Mouse (Mus musculus) frontal cortex, adult 2 months (tissue): ENCODE data around the gene Gtf2h5. TPM values are rescaled to one million over a fixed set of nuclear protein-coding genes. Genes with fewer than 3 reads are reported as not detected.

Source experiments
- DNase-seq, 2 experiments: peaks; one replicate each; pipeline ENCODE4 v3.0.0; 2022; ENCODE audit warnings: low spot score in 1 of 2; ENCODE audit errors: extremely low spot score in 1 of 2
- polyA plus RNA-seq: library from polyadenylated mRNA; depleted of rRNA; stranded (reverse); fragments of >200 nt; gene quantifications from 2 replicates; pipeline ENCODE4 v1.2.3, GENCODE M21; 2012; rRNA removed

The Gtf2h5 gene
- polyA plus RNA-seq: 78.0 and 84.1 TPM in 2 replicates

DNA sequence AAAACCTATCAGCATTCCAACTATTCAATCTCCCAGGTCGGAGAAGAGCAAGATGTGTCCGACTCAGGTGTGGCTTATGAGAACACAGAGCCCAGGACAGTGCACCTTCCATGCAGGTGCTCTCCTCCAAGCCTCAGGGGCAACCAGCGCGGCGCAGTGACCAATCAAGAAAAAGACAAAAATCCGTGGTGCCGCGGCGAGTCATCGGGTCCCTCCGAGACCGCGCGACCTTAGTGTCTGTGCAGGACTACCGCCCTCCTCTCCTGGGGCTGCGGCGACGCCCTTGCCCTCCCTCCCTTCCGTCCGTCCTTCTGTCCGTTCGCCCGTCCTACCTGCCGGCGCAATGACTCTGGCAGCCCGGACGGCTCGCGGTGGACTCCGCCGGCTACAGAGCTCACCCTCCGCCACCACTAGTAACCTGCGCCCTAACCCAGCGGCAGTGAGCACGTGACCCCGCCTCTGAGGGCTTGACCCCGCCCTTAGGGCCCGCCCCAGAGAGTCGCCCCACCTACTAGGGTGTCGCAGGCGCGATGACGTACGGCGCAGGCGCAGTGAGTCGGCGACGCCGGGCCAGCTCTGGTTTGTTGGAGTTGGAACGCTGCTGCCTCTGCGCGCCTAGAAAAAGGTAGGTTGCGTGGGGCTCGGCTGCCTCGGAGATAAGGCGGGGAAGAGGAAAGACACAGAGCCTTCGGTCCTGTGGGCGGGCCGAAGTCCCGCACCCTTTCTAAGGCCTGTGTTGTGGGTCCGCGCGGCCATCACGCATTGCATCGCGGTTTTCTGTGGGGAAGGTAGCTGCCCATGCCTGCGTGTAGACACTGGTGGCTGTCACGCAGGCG, at the start of gene Gtf2h5, which contains the start of gene Serac1:
Gene Gtf2h5 (plus strand): TSS at position 500 of the 836 bp plus-strand sequence.
Gene Serac1 (minus strand): TSS at position 455 of the 836 bp plus-strand sequence.
- DNase-seq: peak; percentile 93 to 99

DNA sequence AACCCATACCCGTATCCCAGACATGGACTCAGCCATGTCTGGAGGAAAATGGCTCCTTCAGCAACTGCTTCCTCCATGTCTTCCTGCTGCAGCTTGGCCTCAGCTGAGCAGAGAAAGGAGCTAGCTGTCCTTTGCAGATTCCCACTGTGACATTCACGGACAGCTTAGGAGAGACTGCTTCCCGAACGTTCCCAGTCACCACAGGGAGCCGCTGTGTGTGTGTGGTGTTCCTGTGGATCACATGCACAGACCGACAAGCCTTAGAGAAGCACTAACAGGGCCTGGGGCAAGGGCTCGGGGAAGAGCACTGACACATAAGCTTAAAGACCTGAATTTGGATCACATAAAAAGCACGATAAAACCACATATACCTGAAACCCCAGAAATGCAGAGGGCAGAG, 43.9 kb upstream of the Gtf2h5 start:
- DNase-seq: no peak

DNA sequence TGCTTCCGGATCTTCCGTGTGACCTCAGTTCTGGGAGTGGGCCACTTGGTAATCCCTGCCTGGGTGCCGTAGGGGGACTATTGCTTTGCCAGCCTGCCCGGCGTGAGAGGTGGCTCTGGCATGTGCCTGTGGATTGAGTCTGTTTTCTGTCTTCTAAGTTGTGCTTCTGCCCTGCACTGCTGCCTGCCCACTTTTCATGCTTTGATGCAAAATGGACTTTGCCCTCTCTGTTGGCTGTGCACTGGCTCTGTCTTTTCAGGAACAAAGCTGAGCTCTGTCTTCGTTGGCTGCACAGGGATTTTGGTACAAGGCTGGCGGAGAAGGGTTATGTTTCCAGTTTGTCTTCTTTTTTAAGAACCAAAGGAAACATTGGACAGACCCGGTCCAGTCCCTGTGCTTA, 43.1 kb upstream of the Gtf2h5 start:
- DNase-seq: no peak

DNA sequence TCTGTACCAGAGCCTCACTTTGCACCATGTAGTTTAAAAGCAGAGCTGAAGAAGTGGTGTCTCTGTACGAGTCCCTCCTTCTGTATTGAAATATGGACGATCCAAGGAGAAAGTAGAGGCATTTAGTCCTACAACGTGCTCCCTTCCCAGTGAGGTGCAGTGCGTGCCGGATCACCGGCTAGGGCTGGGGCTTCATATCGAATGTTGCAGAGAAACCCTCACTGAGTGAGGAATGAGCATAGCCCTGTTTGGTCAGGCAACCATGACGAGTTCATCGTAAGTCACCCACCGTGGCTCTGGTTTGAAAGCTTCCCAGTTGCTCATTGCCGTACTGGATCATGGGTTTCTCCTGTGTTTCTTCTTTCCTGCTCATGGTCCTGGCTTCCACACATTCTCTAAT, 42.7 kb upstream of the Gtf2h5 start:
- DNase-seq: no peak

DNA sequence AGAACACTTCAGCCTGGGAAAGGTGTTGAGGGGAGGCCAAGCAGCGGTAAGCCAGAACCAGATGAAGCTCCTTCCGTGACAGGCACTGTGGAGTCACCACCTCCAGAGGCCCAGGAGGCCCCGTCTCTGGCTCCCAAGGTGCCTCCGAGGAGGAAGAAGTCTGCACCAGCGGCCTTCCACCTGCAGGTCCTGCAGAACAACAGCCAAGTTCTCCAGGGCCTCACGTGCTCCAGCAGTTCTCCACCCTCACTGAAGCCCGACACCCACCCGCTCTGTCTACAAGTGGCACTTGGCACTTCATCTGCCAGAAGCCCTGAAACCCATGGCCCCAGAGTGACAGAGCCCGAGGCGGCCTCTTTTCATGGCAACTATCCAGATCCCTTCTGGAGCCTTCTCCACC, 42.1 kb upstream of the Gtf2h5 start:
- no peak for DNase-seq

DNA sequence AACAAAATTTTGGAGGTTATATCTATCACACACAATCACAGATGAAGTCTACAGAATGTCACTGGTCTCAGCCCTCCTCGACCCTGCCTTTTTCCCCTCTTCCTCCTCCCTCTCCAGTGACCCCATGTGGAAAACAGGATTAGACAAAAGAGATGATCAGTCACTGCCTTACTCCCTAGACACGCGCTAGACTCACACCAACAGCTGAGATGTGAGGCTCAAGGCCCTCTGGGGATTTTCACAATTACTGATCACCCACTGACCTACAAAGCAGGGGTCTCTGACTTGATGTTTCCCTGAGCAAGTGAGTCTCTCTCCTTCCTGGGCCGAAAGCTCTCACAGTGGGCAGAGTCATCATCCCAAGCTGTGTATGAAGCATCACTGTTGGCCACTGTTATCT, 26.8 kb upstream of the Gtf2h5 start:
- DNase-seq: no peak

DNA sequence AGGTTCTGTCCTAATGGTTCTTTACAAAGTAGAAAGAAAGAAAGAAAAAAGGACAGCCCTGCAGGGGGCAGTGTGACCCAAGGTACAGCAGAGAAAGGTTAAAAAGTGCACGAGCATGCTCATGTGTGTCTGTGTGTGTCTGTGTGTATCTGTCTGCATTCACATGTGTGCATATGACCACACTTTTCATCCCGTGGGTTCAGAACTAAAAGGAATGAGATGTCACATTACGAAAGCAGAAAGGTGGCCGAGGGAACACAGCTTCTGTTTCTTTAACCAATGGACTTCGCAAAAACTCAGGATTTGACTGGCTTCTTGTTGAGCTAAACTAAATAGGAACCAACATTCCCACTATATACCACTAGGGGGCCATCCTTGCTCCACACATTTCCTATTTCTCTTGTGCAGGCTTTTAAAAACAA, 24.6 kb upstream of the Gtf2h5 start:
- peak; percentile 27 to 81 for DNase-seq

DNA sequence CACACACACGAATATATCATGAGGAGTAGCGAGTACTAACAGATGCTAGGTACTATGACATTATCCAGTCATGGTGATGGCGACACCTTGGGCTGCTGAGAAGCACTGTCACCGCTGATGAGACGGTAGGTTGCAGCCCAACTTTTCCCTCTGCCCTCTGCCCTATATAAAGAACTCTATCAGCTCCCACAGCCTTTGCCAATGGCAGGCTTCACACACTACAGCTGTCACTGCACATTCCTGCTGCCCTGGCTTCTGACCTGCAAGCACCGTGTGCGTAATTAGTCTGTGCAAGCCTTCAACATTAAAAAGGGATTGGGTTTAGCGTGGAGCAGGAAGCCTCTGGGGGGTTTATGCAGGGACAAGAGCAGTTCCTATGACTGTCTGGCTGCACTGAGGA, 16.8 kb upstream of the Gtf2h5 start:
- DNase-seq: no peak

DNA sequence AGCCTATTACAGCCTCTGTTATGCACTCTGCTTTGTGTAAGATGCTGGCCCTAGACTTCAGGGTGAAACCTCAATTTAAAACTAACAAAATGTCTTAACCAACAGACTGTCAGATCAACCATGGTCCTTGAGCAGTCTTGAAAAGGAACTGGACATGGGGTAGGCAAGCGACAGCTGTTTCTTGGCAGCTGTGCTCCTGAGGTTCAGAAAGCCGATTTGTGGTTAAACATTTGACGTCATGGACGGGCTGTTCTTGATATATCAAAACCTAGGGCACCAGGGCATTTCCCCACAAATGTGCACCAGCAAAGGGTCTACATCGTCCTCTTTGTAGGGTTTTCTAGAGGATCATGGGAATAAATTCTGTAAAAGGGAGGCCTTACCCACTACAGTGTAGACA, 16.1 kb upstream of the Gtf2h5 start:
- no peak for DNase-seq

DNA sequence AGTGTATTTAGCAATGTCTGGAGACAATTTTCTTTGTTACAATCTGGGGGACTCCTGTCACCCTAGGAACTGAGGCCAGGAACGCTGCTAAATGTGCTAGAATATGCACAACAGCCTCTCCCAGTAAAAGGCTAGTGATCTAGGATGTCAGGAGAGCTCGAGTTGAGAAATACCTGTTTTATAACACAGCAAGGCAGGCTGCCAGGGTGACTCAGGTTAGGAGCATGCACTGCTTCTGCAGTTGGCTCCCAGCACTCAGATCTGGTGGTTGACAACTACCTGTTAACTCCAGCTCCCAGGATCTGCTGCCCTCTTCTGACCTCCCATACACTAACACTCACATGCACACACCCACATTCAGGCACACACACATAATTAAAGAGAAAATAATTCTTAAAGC, 13.6 kb upstream of the Gtf2h5 start:
- no peak for DNase-seq

DNA sequence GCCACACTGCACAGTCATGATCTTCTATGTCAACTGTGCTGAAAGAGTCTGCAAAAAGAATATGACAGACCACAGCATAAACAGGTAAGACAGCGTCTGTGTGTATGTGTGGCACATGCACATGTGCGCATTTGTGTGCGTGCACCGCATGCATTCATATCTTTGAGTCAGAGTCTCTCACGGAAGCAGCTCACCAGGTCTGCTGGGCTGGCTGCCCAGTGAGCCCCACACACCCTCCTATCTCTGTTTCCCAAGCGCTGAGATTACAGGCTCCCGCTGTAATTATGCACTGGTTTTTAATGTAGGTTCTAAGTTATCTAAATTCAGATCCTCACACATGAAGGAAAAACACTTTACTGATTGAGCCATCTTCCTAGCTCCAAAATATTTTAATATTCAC, 12.0 kb upstream of the Gtf2h5 start:
- DNase-seq: no peak

DNA sequence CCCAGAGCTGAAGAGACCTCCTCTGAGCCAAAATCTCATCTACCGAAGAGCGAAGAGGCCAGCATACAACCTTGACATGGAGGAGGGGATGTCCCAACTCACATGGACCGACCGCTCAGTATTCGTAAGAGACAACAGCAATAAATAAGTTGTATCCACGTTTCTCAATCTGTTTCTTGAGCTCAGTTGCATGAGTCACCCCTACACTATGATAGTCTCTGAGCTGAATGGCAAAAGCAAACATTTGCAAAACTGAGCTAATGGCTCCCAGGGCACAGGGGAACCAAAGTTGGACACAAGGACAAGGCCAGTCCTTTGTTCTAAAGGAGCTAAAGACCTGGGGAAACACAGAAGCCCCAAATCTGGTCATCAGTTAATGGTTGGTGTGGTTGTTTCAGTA, 9.7 kb upstream of the Gtf2h5 start:
- DNase-seq: no peak

DNA sequence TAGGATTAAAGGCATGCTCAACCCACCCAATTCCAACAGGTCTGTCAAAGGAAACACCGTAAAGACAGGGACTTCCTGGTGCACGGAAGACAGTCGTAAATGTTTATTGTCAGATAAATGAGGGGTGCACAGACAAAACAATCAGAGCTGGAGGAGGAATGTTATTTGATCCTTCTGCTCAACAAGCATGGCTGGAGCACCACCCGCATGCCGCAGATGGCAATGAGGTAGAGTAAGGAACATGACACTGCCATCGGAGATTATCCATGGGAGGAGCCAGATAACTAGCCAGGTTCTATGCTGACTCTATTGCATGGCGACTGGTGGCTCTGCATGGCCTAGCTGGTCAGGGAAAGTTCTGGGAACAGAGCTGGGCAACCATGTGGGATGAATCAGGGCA, 6.2 kb upstream of the Gtf2h5 start:
- no peak for DNase-seq

DNA sequence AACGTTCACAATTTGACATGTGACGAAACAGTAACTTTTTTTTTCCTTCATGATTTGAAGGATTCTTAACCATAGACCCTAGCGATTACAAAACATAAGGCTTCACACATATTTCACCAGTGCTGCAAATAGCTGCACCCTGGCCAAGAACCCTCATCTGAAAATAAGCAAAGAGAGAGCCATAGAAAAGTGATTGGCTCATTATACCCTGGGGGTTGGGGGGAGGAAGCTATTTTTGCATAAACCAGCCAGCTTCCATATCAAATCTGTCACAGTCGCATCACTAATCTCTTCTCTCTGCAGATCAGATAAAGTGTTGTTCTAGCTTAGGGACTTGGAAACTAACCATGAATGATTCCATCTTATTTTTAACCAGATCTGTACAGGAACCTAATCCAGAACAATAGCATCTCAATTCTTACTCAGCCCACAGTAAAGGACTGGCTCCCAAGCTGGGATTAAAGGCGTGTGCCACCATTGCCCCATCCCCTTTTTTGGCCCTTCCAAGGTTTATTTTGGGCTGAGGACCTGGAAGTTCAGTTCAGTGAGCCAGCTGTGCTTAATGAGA, 3.8 kb downstream of the Gtf2h5 start:
- DNase-seq: no peak

DNA sequence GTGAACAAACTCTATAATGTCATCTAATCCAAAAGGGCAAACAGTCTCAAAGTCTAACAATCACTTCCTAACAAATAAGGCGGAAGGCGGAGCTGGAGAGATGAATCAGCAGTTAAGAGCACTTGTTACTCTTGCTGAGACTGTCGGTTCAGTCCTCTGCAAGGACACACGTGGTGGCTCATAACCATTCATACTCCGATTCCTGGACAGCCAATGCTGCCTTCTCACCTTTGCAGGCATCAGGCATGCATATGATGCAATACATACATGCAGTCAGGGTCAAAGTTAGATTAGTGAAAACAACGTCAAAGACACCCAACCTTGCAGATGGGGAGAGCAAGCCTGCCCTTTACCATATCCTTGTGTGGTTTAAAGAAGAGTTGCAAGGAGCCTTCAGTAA, 12.0 kb downstream of the Gtf2h5 start:
- DNase-seq: no peak

DNA sequence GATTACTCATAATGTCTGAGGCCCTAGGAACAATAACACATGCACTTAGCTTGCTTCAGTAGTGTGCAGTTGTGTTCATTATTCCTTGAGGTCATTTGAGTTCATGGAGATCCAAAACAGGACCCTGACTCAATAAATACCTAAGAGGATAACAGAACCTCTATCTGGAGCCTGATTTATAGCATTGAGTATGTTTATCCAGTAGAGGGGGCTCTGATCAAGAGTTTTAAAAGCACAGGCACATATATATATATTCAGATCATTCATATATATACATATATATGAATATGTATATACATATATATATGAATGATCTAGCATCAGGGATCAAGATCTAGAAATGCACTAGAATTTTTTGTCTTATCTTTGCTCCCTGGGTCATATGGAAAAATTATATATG, 16.0 kb downstream of the Gtf2h5 start:
- DNase-seq: no peak

DNA sequence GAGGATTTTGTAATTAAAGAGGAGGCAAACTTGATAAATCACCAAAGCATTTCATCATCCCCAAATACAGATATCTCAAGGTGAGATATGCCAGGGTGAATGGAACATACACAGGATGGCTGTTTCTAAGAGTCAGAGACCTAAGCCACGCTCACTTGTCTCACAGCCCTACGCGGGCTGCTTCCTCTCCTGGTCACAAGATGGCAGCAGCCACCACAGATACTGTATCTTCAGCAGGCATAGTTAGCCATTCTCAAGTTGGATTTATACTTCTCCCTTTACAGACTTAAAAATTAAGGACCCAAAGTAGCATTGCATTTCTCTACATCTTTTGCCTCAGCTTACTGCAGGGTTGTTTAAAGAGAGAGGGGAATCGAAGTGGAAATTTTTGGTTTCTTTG, 18.3 kb downstream of the Gtf2h5 start:
- peak in 1 of 2 experiments; percentile 74 for DNase-seq

DNA sequence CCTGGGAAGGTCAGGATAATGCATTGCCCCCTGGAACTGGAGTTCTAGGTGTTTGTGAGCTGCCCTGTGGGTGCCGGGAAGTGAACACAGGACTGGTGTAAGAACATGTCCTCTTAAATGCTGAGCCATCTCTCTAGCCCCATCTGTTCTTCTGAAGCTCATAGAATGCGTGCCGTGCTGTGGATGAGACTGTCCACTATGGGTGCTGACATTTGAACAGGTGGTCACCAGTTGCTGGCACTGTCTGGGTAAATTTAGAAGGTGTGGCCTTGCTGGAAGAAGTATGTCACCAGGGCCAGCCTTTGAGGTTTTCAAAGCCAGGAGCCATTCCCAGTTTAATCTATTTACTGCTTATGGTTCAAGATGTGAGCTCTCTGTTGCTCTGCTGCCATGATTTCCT, 22.7 kb downstream of the Gtf2h5 start:
- DNase-seq: no peak

DNA sequence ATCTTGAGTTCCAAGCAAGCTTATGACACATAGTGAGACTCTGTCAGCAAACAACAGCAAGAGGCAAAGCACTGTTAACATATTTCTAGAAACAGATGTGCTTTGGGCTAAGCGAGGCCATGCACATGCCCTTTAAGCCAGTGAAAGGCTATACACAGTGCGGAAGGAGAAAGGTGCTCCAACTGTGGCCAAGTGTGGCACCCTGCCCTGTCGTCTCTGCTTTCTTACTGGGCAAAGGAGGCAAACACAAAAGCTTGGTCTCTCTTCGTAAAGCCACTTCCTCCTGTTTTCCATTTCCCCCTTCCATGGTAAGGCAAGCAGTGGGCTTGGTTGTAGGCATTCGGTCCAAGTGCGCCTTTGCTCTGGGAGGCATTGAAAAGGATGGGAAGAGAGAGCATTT, 24.0 kb downstream of the Gtf2h5 start:
- no peak for DNase-seq

DNA sequence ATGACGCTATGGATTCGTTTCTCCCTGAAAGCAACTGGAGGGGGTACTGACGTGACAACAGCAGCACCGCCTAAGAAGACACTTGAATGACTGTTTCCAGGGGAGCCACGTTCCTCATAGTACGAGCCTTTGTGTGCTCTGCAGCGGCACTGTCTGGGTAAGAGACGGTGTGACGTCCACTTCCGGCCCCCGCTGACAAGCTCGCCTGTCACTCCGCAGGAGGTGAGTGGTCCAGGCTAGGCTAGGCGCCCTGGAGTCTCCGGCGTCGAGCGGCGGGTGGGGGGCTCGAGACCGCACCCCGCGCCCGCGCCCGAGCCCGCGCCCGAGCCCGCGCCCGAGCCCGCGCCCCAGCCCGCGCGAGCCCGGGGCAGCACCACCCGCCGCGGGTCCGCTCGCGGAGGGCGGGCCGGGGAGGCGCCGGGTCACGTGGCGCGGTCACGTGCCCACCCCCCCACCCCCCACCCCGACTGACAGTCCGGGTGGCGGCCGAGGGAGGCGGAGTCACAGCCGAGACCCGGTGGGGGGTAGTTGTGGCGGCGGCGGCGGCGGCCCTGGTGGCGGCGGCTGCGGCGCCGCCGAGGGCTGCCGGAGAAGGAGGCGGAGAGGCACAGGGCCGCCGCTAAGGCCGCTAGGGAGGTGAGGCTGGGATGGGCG, 26.9 kb downstream of the Gtf2h5 start, which contains the start of gene Tulp4:
Gene Tulp4 (plus strand): TSS at position 77 of the 654 bp plus-strand sequence.
- DNase-seq: peak; percentile 80 to 81

DNA sequence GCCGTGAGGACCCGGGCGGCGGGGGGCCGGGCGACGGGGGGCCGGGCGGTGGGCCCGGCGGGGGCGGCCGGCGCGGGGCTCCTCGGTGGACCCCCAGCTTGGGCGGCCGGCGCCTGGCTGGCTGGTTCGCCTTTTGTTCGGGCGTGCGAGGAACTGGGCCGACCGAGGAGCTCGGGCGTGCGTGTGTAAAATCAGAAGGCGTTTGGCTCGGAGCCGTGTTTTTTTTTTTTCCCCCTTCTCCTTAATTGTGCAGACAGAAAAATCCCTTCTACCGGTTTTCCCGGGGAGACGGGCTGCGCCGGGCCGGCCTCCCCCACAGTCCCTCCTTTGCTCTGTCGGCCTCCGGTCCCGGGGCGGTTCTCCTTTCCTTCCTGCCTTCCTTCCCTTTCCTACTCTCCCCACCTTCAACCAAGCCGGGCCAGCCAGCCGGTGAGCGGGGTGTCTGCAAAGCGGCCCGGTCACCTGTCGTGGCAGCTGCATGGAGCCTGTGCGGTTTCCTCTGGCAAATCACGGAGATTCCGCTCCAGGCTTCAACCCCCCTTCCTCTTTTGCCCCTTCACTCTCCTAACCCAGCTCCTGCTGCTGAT, 27.5 kb downstream of the Gtf2h5 start:
- peak; percentile 25 to 46 for DNase-seq
